Mouse (Mus musculus): ENCODE data around the gene Hbq1a.

Gene Hbq1a

DNA sequence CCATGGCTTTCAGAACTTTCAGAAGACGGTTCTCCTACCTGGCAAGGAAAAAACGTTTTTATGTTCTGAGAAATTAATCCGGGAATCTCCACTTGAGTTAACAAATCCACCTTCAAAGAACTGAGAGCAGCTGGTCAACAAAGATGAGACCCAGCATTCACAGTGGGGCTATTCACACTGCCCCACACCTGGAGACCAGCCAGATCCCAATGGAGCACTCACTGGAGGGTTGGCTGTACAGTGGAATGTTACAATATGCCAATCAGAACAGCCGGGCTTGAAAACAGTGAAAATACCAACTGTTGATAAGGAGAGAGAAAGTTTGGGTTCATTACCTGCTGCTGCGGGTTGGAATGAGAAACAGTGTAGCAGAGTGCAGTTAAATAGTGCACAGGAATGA lies 32.0 kb downstream of the Hbq1a start:
- DNase-seq: no peak

- DNase-seq: no peak
Measured at GRCm38 (mm10) chr11:32333235-32333634, 33.4 kb downstream of the Hbq1a start.

- no peak for DNase-seq
Measured at GRCm38 (mm10) chr11:32336435-32336907, 36.6 kb downstream of the Hbq1a start.

- DNase-seq: no peak
Measured at GRCm38 (mm10) chr11:32339131-32339531, 39.3 kb downstream of the Hbq1a start.

- no peak for DNase-seq
Measured at GRCm38 (mm10) chr11:32340476-32341473, 40.9 kb downstream of the Hbq1a start.

DNA sequence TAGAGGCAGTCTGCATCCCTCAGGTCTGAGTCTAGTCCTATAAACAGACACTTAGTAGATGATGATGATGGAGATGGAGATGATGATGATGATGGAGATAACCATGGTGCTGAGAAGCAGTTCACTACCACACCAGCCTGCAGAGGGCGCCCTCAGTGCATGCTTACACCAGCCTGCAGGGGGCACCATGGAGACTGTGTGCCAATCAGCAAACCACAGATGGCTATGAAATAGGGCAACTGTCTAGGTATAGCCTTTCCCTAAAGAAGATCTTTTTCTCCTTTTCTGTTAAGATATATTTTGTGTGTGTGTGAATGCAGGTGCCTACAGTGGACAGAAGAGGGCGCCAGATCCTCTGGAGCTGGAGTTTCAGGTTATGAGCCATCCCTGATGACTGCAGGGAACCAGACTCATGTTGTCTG lies 42.9 kb downstream of the Hbq1a start:
- peak; percentile 45 for DNase-seq

DNA sequence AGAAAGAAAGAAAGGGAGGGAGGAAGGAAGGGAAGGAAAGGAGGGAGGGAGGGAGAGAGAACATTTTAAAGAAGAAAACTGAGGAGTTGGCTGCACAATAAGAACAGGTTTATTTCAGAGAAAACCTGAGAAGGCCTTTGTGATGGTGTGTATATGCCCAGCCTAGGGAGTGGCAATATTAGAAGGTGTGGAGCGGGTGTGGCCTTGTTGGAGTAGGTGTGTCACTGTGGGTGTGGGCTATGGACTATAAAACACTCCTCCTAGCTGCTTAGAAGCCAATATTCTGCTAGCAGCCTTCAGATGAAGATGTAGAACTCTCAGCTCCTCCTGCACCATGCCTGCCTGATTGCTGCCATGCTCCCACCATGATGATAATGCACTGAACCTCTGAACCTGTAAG lies 43.5 kb downstream of the Hbq1a start:
- DNase-seq: no peak

GRCm38 (mm10) chr11:32345504-32346297 lies 45.8 kb downstream of the Hbq1a start:
- no peak for DNase-seq

DNA sequence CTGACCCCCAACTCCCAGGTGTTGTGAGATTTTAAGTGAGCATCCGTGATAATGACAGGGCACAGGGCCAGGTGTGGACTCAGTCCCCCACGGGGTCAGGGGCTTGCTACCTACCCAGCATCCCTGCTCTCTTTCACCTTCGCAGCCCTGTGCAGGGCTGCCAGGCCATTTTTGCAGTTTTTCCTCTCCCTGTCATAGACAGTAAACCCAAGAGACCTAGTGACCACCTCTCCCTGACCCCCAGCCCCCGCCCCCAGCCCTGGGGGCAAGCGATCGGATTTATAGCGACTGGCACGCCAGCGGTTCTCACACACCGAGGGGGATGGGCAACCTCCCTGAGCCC lies 47.4 kb downstream of the Hbq1a start:
- DNase-seq: no peak

- peak; percentile 30 for DNase-seq
Measured at GRCm38 (mm10) chr11:32347607-32348432, 48.0 kb downstream of the Hbq1a start, which contains the start of gene Sh3pxd2b. Gene Sh3pxd2b, plus strand, starts transcription at chr11:32347820.

DNA sequence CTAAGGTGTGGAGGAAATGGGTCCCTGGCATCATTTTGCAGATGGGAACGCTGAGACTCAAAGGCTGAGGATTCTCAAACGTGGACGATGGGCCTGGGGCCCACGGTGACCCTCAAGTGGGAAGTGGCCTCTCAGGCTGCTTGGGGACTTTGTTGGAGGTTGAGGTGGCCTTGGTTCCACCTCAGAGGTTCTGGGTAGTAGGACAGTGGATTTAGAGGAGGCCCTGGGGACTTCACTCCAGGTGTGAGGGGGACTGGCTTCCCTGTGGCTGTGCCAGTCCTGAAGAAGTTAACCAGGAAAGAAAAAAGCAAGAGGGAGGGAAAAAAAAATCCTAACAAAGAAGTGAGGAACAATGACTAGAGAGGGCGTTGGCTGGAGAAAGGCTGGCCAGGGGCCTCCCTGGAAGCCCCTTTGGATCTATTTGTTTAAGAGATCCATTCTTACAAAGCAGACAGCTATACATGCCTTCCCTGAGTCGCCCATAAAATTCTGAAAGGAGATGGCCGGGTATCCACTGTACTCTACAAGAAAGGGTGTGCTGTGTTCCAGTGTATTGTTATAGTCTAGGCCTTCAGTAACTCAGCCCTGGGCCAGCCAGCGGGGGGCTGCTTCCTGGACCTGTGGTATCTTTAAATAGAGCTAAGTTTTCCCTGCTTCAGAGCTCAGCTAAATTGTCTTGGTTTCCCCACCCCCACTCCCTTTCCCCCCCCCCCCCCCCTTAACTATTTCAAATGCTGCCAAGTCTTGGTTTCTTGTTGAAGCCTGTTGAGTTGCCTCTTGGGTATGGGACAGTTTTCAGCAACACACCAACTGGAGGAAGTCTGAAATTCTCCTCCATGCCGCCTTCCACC lies 48.8 kb downstream of the Hbq1a start:
- no peak for DNase-seq

DNA sequence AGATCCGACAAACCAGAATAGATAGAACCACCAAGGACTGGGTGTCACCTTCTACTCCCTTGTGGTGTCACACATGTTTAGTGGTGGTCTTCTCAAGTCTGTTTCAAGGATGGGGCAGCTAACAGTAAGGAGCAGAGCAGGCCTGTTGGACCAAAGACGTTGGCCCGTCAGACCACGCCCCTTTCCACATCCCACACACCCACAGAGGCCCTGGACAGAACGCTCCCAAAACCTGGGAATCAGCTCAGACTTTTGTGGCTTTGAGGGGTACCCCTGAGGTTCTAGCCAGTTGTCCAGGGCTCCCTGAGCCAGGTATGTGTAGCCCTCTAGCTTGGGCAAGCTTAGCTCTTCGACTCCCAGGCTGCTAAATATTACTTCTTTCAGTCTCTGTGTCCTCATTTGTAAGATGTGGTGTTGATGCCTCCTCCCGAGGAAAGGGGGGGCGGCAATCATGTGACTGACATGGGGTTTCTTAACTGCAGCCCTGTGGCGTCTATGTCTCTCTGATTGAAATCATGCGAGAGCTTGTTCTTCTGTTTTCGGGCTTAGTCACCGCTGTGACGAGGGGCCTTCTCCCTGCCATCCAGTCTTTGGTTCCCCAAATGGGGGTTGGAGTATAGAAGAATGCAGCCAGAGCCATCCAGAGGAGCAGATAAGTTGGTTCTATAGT lies 49.5 kb downstream of the Hbq1a start:
- no peak for DNase-seq
